Mouse (Mus musculus) C2C12 (cell line): Measurements from ENCODE around the gene Gm12216. TPM values are rescaled to one million over a fixed set of nuclear protein-coding genes. Genes with fewer than 3 reads are reported as not detected.

Experiments
- H3K27me3 ChIP-seq: one replicate; pipeline ENCODE4 v1.6.1; 2011; ENCODE audit not compliant: control insufficient read depth, insufficient read depth, insufficient read length
- H3K36me3 ChIP-seq: one replicate; pipeline ENCODE4 v1.6.1; 2011; ENCODE audit not compliant: control insufficient read depth, insufficient read depth
- H3K4me3 ChIP-seq: one replicate; pipeline ENCODE4 v1.5.1; 2011; ENCODE audit warnings: mild to moderate bottlenecking, control low read depth; ENCODE audit not compliant: poor library complexity, insufficient read depth, severe bottlenecking
- H3K79me2 ChIP-seq: one replicate; pipeline ENCODE4 v1.6.1; 2011; ENCODE audit not compliant: control insufficient read depth, insufficient read depth
- H3K79me3 ChIP-seq: one replicate; pipeline ENCODE4 v1.6.1; 2011; ENCODE audit warnings: low read depth, control low read depth
- H3ac ChIP-seq: one replicate; pipeline ENCODE3; 2011; ENCODE audit warnings: low read depth; ENCODE audit not compliant: control insufficient read depth, insufficient read length
- CEBPB ChIP-seq: IDR thresholded peaks from one replicate; pipeline ENCODE4 v1.6.1; 2011; ENCODE audit warnings: low read depth, mild to moderate bottlenecking, control low read depth, moderate library complexity
- CTCF ChIP-seq: IDR thresholded peaks from one replicate; pipeline ENCODE4 v1.5.1; 2011; ENCODE audit not compliant: control insufficient read depth, insufficient read depth, insufficient read length
- FOSL1 ChIP-seq: IDR thresholded peaks from one replicate; pipeline ENCODE4 v1.8.0; 2011; ENCODE audit warnings: mild to moderate bottlenecking, low read length; ENCODE audit not compliant: poor library complexity, insufficient read depth, severe bottlenecking
- MAX ChIP-seq: IDR thresholded peaks from one replicate; pipeline ENCODE4 v1.6.1; 2011; ENCODE audit warnings: mild to moderate bottlenecking, control low read depth
- MYOD1 ChIP-seq: IDR thresholded peaks from one replicate; pipeline ENCODE4 v1.6.1; 2011; ENCODE audit warnings: low read depth; ENCODE audit not compliant: control insufficient read depth, insufficient read length
- MYOG ChIP-seq: IDR thresholded peaks from one replicate; pipeline ENCODE4 v1.6.1; 2011; ENCODE audit not compliant: control insufficient read depth, insufficient read length; ENCODE audit errors: extremely low read depth
- USF1 ChIP-seq: IDR thresholded peaks from one replicate; pipeline ENCODE4 v1.6.1; 2011; ENCODE audit warnings: low read depth, mild to moderate bottlenecking, control low read depth, moderate library complexity
- polyA plus RNA-seq: library from polyadenylated mRNA; unstranded; fragments of >200 nt; fragmentation: generic; extraction: Trizol; gene quantifications from one replicate; pipeline ENCODE4 v1.2.1, GENCODE M21; 2012; ENCODE audit warnings: missing spikeins

The Gm12216 gene
- polyA plus RNA-seq, 1 experiment, result 0.49 TPM

DNA sequence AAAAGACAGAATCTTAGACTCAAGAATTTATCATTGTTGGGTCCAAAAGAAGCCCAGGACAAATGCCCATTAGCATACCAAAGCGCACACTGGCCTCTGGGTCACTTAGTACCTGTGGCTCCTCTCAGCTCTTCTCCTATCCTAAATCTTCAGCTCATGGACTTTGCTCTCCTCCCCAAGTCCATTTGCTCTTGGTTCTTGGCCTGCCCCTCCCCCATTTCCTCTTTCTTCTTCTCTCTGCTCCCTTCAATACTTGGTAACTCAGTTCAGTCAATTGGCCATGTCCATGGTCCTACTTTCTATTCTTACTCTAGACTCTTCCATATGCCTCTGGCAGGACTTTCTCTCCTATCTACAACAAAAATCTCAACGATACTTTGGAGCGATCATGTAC is 37.1 kb downstream of the Gm12216 start:
- H3ac ChIP-seq, result no peak overlapping the region
- no peak overlapping the region for H3K4me3 ChIP-seq
- no peaks in the 10 kb centered on the region for H3K27me3 ChIP-seq
- no peaks in the 10 kb centered on the region for H3K79me3 ChIP-seq
- no peaks in the 10 kb centered on the region for H3K36me3 ChIP-seq
- TF ChIP-seq FOSL1, result no peak
- TF ChIP-seq MAX, result no peak
- no peak for TF ChIP-seq MYOD1
- TF ChIP-seq CEBPB, result no peak
- TF ChIP-seq USF1, result no peak
- no peak for TF ChIP-seq CTCF
- TF ChIP-seq MYOG, result no peak
- no peaks in the 10 kb centered on the region for H3K79me2 ChIP-seq

- H3K27me3 ChIP-seq, result no peaks in the 10 kb centered on the region
- no peak overlapping the region for H3K4me3 ChIP-seq
- H3K36me3 ChIP-seq, result no peaks in the 10 kb centered on the region
- no peak overlapping the region for H3ac ChIP-seq
- no peaks in the 10 kb centered on the region for H3K79me2 ChIP-seq
- no peaks in the 10 kb centered on the region for H3K79me3 ChIP-seq
- no peak for TF ChIP-seq MYOG
- peak; percentile 21 for TF ChIP-seq USF1
Observed at GRCm38 (mm10) chr11:53821230-53821944, 37.7 kb downstream of the Gm12216 start.

DNA sequence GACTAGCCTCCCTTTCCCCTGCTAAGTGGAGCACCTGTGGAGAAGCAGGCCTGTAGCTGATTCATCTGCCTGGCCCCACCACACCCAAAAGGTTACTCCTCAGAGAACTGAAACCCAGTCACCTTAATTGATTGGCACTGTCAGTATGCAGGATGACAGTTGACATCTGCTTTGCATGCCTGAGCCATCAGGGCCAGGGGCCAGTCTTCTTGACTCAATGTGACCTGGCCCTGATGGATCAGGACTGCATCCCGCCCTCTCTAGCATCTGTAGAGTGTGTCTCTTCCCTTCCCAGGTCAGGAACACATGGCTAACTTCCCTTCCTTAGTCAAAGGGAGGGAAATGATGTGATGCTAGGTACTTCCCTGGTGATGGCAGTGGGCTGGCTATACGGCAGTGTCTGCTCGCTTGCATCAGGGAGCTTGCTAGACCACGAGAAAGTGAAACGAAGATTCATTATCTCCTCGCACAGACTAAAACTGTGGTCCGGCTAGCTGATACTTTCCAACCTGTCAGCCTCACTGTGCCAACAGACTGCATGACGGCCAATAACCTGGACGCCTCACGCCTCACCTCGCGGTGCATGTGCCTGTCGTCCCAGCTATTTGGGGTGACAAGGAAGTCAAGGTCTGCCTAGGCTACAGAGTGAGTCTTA is 38.4 kb downstream of the Gm12216 start:
- H3K27me3 ChIP-seq, result no peaks in the 10 kb centered on the region
- no peaks in the 10 kb centered on the region for H3K79me3 ChIP-seq
- H3K79me2 ChIP-seq, result no peaks in the 10 kb centered on the region
- no peaks in the 10 kb centered on the region for H3K36me3 ChIP-seq
- H3K4me3 ChIP-seq, result no peak overlapping the region
- TF ChIP-seq CTCF, result no peak
- TF ChIP-seq MYOD1, result no peak
- TF ChIP-seq MYOG, result no peak
- TF ChIP-seq MAX, result no peak
- TF ChIP-seq FOSL1, result no peak
- TF ChIP-seq CEBPB, result no peak
- TF ChIP-seq USF1, result no peak
- H3ac ChIP-seq, result no peak overlapping the region

DNA sequence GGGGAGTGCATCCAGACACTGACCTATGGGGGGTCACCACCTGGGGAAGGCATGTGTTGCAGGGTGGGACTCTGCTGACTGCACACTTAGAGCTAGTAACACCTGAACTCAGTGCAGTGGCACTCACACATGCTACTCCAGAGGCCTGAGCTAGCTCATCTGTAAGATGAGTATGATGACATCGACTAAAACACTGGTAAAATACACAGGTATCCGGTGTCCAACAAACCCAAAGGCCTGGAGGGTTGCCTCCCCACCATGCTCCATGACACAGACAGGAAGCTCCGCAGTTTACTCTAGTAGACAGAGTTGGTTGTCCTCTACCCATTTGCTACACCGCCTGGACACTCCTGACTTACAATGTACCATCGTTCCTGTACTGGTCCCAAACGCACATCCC is 39.5 kb downstream of the Gm12216 start:
- TF ChIP-seq MYOD1, result no peak
- TF ChIP-seq USF1, result no peak
- TF ChIP-seq CTCF, result no peak
- no peak for TF ChIP-seq CEBPB
- TF ChIP-seq MAX, result no peak
- no peak for TF ChIP-seq MYOG
- no peak for TF ChIP-seq FOSL1
- Histone ChIP-seq H3ac (no peak overlapping the region), H3K36me3 (no peaks in the 10 kb centered on the region), H3K27me3 (no peaks in the 10 kb centered on the region), H3K4me3 (no peak overlapping the region), H3K79me2 (no peaks in the 10 kb centered on the region), H3K79me3 (no peaks in the 10 kb centered on the region)

GRCm38 (mm10) chr11:53818794-53819193 is 40.3 kb downstream of the Gm12216 start:
- no peaks in the 10 kb centered on the region for H3K79me2 ChIP-seq
- no peak overlapping the region for H3ac ChIP-seq
- H3K27me3 ChIP-seq, result no peaks in the 10 kb centered on the region
- TF ChIP-seq MAX (no peak), USF1 (no peak), MYOG (no peak), MYOD1 (no peak), CEBPB (no peak), CTCF (no peak), FOSL1 (no peak)
- no peaks in the 10 kb centered on the region for H3K79me3 ChIP-seq
- no peaks in the 10 kb centered on the region for H3K36me3 ChIP-seq
- H3K4me3 ChIP-seq, result no peak overlapping the region
